Mouse (Mus musculus): Measurements from ENCODE around the gene Trmt10b. TPM values are rescaled to one million over a fixed set of nuclear protein-coding genes. Genes with fewer than 3 reads are reported as not detected.

The Trmt10b gene
- polyA plus RNA-seq (2014; fragmentation: Nextera tagmentation; extraction: Ambion mirVana) = 23.9 and 25.6 TPM in 2 replicates

DNA sequence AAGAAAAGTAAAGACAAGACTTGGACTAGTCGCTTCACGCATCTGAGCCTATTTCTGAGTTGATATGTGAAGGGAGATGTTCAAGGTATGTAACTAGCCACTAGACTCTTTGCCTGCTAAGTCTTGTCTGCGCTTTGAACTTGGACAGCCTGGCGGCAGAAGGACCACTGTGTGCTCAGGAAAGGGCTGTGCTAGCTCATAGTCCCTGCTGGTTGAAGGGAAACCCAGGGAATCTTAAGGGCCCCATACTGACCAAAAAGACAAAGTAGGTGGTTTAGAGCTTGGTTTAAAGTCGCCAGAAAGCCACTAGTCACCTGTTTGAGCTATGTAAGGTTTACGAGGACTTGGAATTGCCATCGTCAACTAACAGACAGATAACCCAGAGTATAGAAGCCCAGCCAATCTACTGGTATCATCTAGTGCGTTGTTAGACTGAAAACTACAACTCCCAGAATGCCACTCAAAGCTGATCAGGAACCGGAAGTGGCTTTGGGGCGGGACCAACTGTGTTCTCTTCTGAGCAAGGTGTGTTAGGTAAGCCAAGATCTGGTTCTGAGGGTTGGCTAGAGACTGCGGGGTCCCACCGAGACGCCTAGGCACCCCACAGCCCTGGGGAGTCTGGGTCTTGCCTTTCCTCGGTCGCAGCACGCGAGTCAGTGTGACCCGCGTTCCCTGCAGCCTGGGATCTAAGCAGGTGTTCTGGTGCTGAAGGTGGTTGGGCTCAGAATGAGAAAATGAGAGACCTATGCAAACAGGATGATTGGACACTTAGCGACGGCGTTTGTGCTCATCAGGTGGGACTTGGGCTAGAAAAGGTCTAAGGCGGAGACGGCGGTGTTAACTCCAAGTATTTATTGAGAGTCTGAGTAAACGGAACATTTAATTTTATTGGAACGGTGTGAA, at the start of gene Trmt10b:
Trmt10b (plus strand) TSS at position 466 of the 903 bp plus-strand sequence.
- Histone ChIP-seq H3K36me3 (ENCODE audit: control insufficient read depth, insufficient read depth, low read length) (peaks cover 21% of the 10 kb centered on the region), H3K9me3 (replicated peaks; ENCODE audit: control insufficient read depth, low read length) (no peaks in the 10 kb centered on the region), H3K27me3 (replicated peaks; ENCODE audit: control insufficient read depth, insufficient read depth, low read length) (no peaks in the 10 kb centered on the region), H3K4me3 (ENCODE audit: low read depth, low read length) (peak within 1 kb of the TSS; percentile 62), H3K4me1 (ENCODE audit: control insufficient read depth, insufficient read depth, low read length) (0 out of 2 replicates have a peak, but pooled peaks cover 5% of the 10 kb centered on the region), H3K4me2 (ENCODE audit: low read length) (peak within 1 kb of the TSS; percentile 54), H3K9ac (ENCODE audit: low read length) (peak within 1 kb of the TSS; percentile 67), H3K27ac (ENCODE audit: low read depth, low read length) (no peak within 1 kb of the TSS)
- WGBS = 20% methylated on average over 27 of the region's 27 CpGs
- ATAC-seq = peak; percentile 94
- DNase-seq (ENCODE audit: low spot score) = peak; percentile 94

DNA sequence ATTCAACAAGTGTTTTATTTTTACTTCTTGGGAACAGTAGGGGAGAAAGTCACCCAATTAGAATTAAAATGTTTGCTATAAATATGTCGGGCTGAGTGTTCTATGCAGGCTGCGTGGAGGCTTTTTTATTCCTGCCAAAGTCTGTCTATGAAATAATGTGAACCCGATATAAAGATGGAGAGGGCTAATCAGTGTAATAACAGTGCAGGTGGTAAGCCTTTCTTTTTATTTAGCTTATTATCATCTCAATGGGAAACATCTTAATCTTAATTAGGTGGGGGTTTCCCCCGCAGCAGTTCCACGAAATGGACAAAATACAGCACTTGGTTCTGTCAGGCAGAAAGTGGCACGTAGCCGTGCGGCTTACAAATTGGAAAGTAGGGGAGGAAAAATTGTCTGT, 45.7 kb upstream of the Trmt10b start:
- Histone ChIP-seq H3K27ac (ENCODE audit: low read depth, low read length) (no peak overlapping the region), H3K36me3 (ENCODE audit: control insufficient read depth, insufficient read depth, low read length) (no peaks in the 10 kb centered on the region), H3K4me3 (ENCODE audit: low read depth, low read length) (no peak overlapping the region), H3K4me2 (ENCODE audit: low read length) (no peak overlapping the region), H3K9ac (ENCODE audit: low read length) (no peak overlapping the region), H3K9me3 (replicated peaks; ENCODE audit: control insufficient read depth, low read length) (no peaks in the 10 kb centered on the region), H3K27me3 (replicated peaks; ENCODE audit: control insufficient read depth, insufficient read depth, low read length) (0 out of 2 replicates have a peak, but pooled peaks cover 3% of the 10 kb centered on the region), H3K4me1 (ENCODE audit: control insufficient read depth, insufficient read depth, low read length) (peaks cover 27% of the 10 kb centered on the region)
- ATAC-seq = peak; percentile 45
- 3% methylated on average over 8 of the region's 8 CpGs for WGBS
- peak; percentile 73 for DNase-seq (ENCODE audit: low spot score)

GRCm38 (mm10) chr4:45252861-45253262, 44.1 kb upstream of the Trmt10b start:
- peak overlapping the region; percentile 6; the same call in 1 of the 2 replicates for H3K4me2 ChIP-seq (ENCODE audit: low read length)
- ATAC-seq (peak; percentile 66), DNase-seq (ENCODE audit: low spot score) (peak; percentile 87)
- H3K36me3 ChIP-seq (ENCODE audit: control insufficient read depth, insufficient read depth, low read length) = no peaks in the 10 kb centered on the region
- H3K9me3 ChIP-seq (replicated peaks; ENCODE audit: control insufficient read depth, low read length) = no peaks in the 10 kb centered on the region
- peaks cover 27% of the 10 kb centered on the region for H3K4me1 ChIP-seq (ENCODE audit: control insufficient read depth, insufficient read depth, low read length)
- no peak overlapping the region for H3K9ac ChIP-seq (ENCODE audit: low read length)
- no peak overlapping the region for H3K27ac ChIP-seq (ENCODE audit: low read depth, low read length)
- H3K27me3 ChIP-seq (replicated peaks; ENCODE audit: control insufficient read depth, insufficient read depth, low read length) = 0 out of 2 replicates have a peak, but pooled peaks cover 3% of the 10 kb centered on the region
- H3K4me3 ChIP-seq (ENCODE audit: low read depth, low read length) = no peak overlapping the region
- 9% methylated on average over 9 of the region's 9 CpGs for WGBS

GRCm38 (mm10) chr4:45253839-45254601, 42.9 kb upstream of the Trmt10b start:
- Histone ChIP-seq H3K4me3 (ENCODE audit: low read depth, low read length) (no peak overlapping the region), H3K27me3 (replicated peaks; ENCODE audit: control insufficient read depth, insufficient read depth, low read length) (0 out of 2 replicates have a peak, but pooled peaks cover 3% of the 10 kb centered on the region), H3K27ac (ENCODE audit: low read depth, low read length) (no peak overlapping the region), H3K9me3 (replicated peaks; ENCODE audit: control insufficient read depth, low read length) (no peaks in the 10 kb centered on the region), H3K4me1 (ENCODE audit: control insufficient read depth, insufficient read depth, low read length) (peaks cover 27% of the 10 kb centered on the region), H3K4me2 (ENCODE audit: low read length) (0 out of 2 replicates have a peak overlapping the region, but pooled peaks have one; percentile 6), H3K9ac (ENCODE audit: low read length) (no peak overlapping the region), H3K36me3 (ENCODE audit: control insufficient read depth, insufficient read depth, low read length) (no peaks in the 10 kb centered on the region)
- ATAC-seq (peak; percentile 78), DNase-seq (ENCODE audit: low spot score) (peak; percentile 70)
- 22% methylated on average over 11 of the region's 11 CpGs for WGBS

- peak; percentile 48 for DNase-seq (ENCODE audit: low spot score)
Measured at GRCm38 (mm10) chr4:45259232-45259832, 37.6 kb upstream of the Trmt10b start.

GRCm38 (mm10) chr4:45261551-45261950, 35.4 kb upstream of the Trmt10b start:
- ATAC-seq (no peak), DNase-seq (ENCODE audit: low spot score) (no peak)
- Histone ChIP-seq H3K4me2 (ENCODE audit: low read length) (no peak overlapping the region), H3K36me3 (ENCODE audit: control insufficient read depth, insufficient read depth, low read length) (no peaks in the 10 kb centered on the region), H3K27ac (ENCODE audit: low read depth, low read length) (no peak overlapping the region), H3K4me3 (ENCODE audit: low read depth, low read length) (no peak overlapping the region), H3K9ac (ENCODE audit: low read length) (no peak overlapping the region), H3K9me3 (replicated peaks; ENCODE audit: control insufficient read depth, low read length) (no peaks in the 10 kb centered on the region), H3K27me3 (replicated peaks; ENCODE audit: control insufficient read depth, insufficient read depth, low read length) (no peaks in the 10 kb centered on the region), H3K4me1 (ENCODE audit: control insufficient read depth, insufficient read depth, low read length) (no peaks in the 10 kb centered on the region)
- WGBS = 70% methylated on average over 4 of the region's 4 CpGs

More at GRCm38 (mm10) chr4:45259232-45259832, 37.6 kb upstream of the Trmt10b start:
- Histone ChIP-seq H3K27me3 (replicated peaks; ENCODE audit: control insufficient read depth, insufficient read depth, low read length) (no peaks in the 10 kb centered on the region), H3K4me3 (ENCODE audit: low read depth, low read length) (no peak overlapping the region), H3K36me3 (ENCODE audit: control insufficient read depth, insufficient read depth, low read length) (no peaks in the 10 kb centered on the region), H3K9ac (ENCODE audit: low read length) (no peak overlapping the region), H3K9me3 (replicated peaks; ENCODE audit: control insufficient read depth, low read length) (no peaks in the 10 kb centered on the region), H3K4me2 (ENCODE audit: low read length) (no peak overlapping the region), H3K27ac (ENCODE audit: low read depth, low read length) (no peak overlapping the region), H3K4me1 (ENCODE audit: control insufficient read depth, insufficient read depth, low read length) (no peaks in the 10 kb centered on the region; the same call in 1 of the 2 replicates)
- ATAC-seq = no peak
- WGBS = 46% methylated on average over 4 of the region's 4 CpGs

DNA sequence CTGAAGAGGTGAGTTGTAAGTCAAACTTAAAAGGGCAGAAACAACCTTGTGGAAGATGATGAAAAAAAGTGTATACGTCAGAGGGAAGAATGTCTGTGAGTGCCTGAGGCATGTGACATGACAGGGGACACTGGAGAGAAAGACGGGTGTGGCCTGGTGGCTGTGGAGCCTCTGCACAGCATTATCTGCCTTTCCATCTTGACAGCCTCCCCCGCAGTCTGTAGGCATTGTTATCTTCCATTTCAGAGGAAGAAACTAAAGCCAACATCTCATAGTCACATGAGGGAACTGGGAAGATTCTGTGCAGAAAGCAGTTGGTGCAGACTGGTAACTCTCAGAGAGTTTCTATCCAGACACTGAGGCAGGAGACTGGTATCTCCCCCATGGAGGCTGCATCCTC, 29.0 kb upstream of the Trmt10b start:
- Histone ChIP-seq H3K9me3 (replicated peaks; ENCODE audit: control insufficient read depth, low read length) (no peaks in the 10 kb centered on the region), H3K4me2 (ENCODE audit: low read length) (no peak overlapping the region), H3K36me3 (ENCODE audit: control insufficient read depth, insufficient read depth, low read length) (no peaks in the 10 kb centered on the region), H3K4me3 (ENCODE audit: low read depth, low read length) (no peak overlapping the region), H3K9ac (ENCODE audit: low read length) (no peak overlapping the region), H3K4me1 (ENCODE audit: control insufficient read depth, insufficient read depth, low read length) (peaks cover 9% of the 10 kb centered on the region), H3K27me3 (replicated peaks; ENCODE audit: control insufficient read depth, insufficient read depth, low read length) (no peaks in the 10 kb centered on the region), H3K27ac (ENCODE audit: low read depth, low read length) (no peak overlapping the region)
- 91% methylated on average over 3 of the region's 3 CpGs for WGBS
- no peak for DNase-seq (ENCODE audit: low spot score)
- ATAC-seq = no peak

- Histone ChIP-seq H3K4me3 (ENCODE audit: low read depth, low read length) (no peak overlapping the region), H3K4me1 (ENCODE audit: control insufficient read depth, insufficient read depth, low read length) (peaks cover 9% of the 10 kb centered on the region), H3K36me3 (ENCODE audit: control insufficient read depth, insufficient read depth, low read length) (no peaks in the 10 kb centered on the region), H3K27me3 (replicated peaks; ENCODE audit: control insufficient read depth, insufficient read depth, low read length) (no peaks in the 10 kb centered on the region), H3K9ac (ENCODE audit: low read length) (peak overlapping the region; percentile 25; the same call in 1 of the 2 replicates), H3K4me2 (ENCODE audit: low read length) (no peak overlapping the region; the same call in 1 of the 2 replicates), H3K9me3 (replicated peaks; ENCODE audit: control insufficient read depth, low read length) (no peaks in the 10 kb centered on the region), H3K27ac (ENCODE audit: low read depth, low read length) (peak overlapping the region; percentile 52; the same call in 1 of the 2 replicates)
- 53% methylated on average over 10 of the region's 10 CpGs for WGBS
- peak; percentile 81 for DNase-seq (ENCODE audit: low spot score)
- peak; percentile 93 for ATAC-seq
Measured at GRCm38 (mm10) chr4:45271041-45271452, 25.9 kb upstream of the Trmt10b start.
